Mouse (Mus musculus): ENCODE results near the gene Six2. TPM values are rescaled to one million over a fixed set of nuclear protein-coding genes. Genes with fewer than 3 reads are reported as not detected.
A peak's percentile ranks its signal among the peaks of the same experiment; 100 is the strongest.

Six2 gene
- polyA plus RNA-seq, 1 experiment from 2014 or later: 0.05 TPM

GRCm38 (mm10) chr17:85645718-85646665 is 42.1 kb downstream of the Six2 start:
- WGBS: 5% methylated on average over 36 of the region's 36 CpGs
- Histone ChIP-seq H3K36me3 (ENCODE audit: control insufficient read depth, insufficient read depth) (no peaks in the 10 kb centered on the region), H3K9me3 (ENCODE audit: control insufficient read depth) (no peaks in the 10 kb centered on the region), H3K27ac (ENCODE audit: low read depth, low read length) (no peak overlapping the region), H3K9ac (ENCODE audit: low read depth, low read length) (no peak overlapping the region), H3K4me1 (replicated peaks; ENCODE audit: control insufficient read depth, insufficient read depth, low read length) (no peaks in the 10 kb centered on the region), H3K4me2 (replicated peaks; ENCODE audit: low read depth) (peak overlapping the region; percentile 45), H3K4me3 (ENCODE audit: low read depth, low read length) (peak overlapping the region; percentile 26), H3K27me3 (replicated peaks; ENCODE audit: control insufficient read depth, insufficient read depth, low read length) (peaks cover 32% of the 10 kb centered on the region)
- ATAC-seq: no peak
- TF ChIP-seq CTCF (IDR thresholded peaks at IDR 0.05; ENCODE audit: low read depth): peak; percentile 78

GRCm38 (mm10) chr17:85645312-85645711 is 42.8 kb downstream of the Six2 start:
- Histone ChIP-seq H3K36me3 (ENCODE audit: control insufficient read depth, insufficient read depth) (no peaks in the 10 kb centered on the region), H3K9ac (ENCODE audit: low read depth, low read length) (no peak overlapping the region), H3K9me3 (ENCODE audit: control insufficient read depth) (no peaks in the 10 kb centered on the region), H3K27ac (ENCODE audit: low read depth, low read length) (no peak overlapping the region), H3K27me3 (replicated peaks; ENCODE audit: control insufficient read depth, insufficient read depth, low read length) (peaks cover 32% of the 10 kb centered on the region), H3K4me1 (replicated peaks; ENCODE audit: control insufficient read depth, insufficient read depth, low read length) (no peaks in the 10 kb centered on the region), H3K4me2 (replicated peaks; ENCODE audit: low read depth) (peak overlapping the region; percentile 45), H3K4me3 (ENCODE audit: low read depth, low read length) (peak overlapping the region; percentile 26)
- no peak for TF ChIP-seq CTCF (IDR thresholded peaks at IDR 0.05; ENCODE audit: low read depth)
- ATAC-seq: no peak
- WGBS: 21% methylated on average over 9 of the region's 12 CpGs

GRCm38 (mm10) chr17:85637876-85638275 is 50.2 kb downstream of the Six2 start:
- H3K9ac ChIP-seq (ENCODE audit: low read depth, low read length): no peak overlapping the region
- no peak for TF ChIP-seq CTCF (IDR thresholded peaks at IDR 0.05; ENCODE audit: low read depth)
- H3K27me3 ChIP-seq (replicated peaks; ENCODE audit: control insufficient read depth, insufficient read depth, low read length): peaks cover 11% of the 10 kb centered on the region; the same call in 1 of the 2 replicates
- H3K4me3 ChIP-seq (ENCODE audit: low read depth, low read length): no peak overlapping the region
- H3K27ac ChIP-seq (ENCODE audit: low read depth, low read length): no peak overlapping the region
- H3K4me2 ChIP-seq (replicated peaks; ENCODE audit: low read depth): no peak overlapping the region
- 34% methylated on average over 6 of the region's 6 CpGs for WGBS
- no peaks in the 10 kb centered on the region for H3K4me1 ChIP-seq (replicated peaks; ENCODE audit: control insufficient read depth, insufficient read depth, low read length)
- no peaks in the 10 kb centered on the region for H3K36me3 ChIP-seq (ENCODE audit: control insufficient read depth, insufficient read depth)
- ATAC-seq: no peak
- H3K9me3 ChIP-seq (ENCODE audit: control insufficient read depth): no peaks in the 10 kb centered on the region

Other genes with a start within 250 kb of the Six2 start
- gene Six3, start 74.7 kb downstream of the Six2 start, polyA plus RNA-seq (2015; fragmentation: Nextera tagmentation; extraction: Ambion mirVana): not detected in 2 replicates